Mouse (Mus musculus) testis, postnatal 14 days (tissue): ENCODE data around the gene Tob2.
A peak's percentile ranks its signal among the peaks of the same experiment; 100 is the strongest.

ENCODE experiments used
- DNase-seq: peaks from one replicate; pipeline ENCODE4 v3.0.0; 2021; ENCODE audit warnings: low spot score

Gene Tob2

GRCm38 (mm10) chr15:81860471-81861135, 2.0 kb upstream of the Tob2 start:
- DNase-seq = peak; percentile 56

GRCm38 (mm10) chr15:81859330-81860255, 997 bp upstream of the Tob2 start:
- DNase-seq = peak; percentile 89

GRCm38 (mm10) chr15:81858138-81858516, 469 bp downstream of the Tob2 start:
- peak; percentile 90 for DNase-seq

- DNase-seq = no peak
Measured at GRCm38 (mm10) chr15:81857724-81858116, 876 bp downstream of the Tob2 start.

- no peak for DNase-seq
Measured at GRCm38 (mm10) chr15:81856938-81857723, 1.5 kb downstream of the Tob2 start.

GRCm38 (mm10) chr15:81856030-81856790, 2.4 kb downstream of the Tob2 start:
- DNase-seq = peak; percentile 84

- no peak for DNase-seq
Measured at GRCm38 (mm10) chr15:81853081-81853480, 5.5 kb downstream of the Tob2 start.

- no peak for DNase-seq
Measured at GRCm38 (mm10) chr15:81852411-81853000, 6.1 kb downstream of the Tob2 start.

GRCm38 (mm10) chr15:81851375-81851774, 7.2 kb downstream of the Tob2 start:
- no peak for DNase-seq

GRCm38 (mm10) chr15:81850718-81851117, 7.9 kb downstream of the Tob2 start:
- no peak for DNase-seq

- no peak for DNase-seq
Measured at GRCm38 (mm10) chr15:81849104-81849503, 9.5 kb downstream of the Tob2 start.

- no peak for DNase-seq
Measured at GRCm38 (mm10) chr15:81848301-81848700, 10.3 kb downstream of the Tob2 start.

- no peak for DNase-seq
Measured at GRCm38 (mm10) chr15:81847861-81848260, 10.7 kb downstream of the Tob2 start.

- no peak for DNase-seq
Measured at GRCm38 (mm10) chr15:81847161-81847560, 11.4 kb downstream of the Tob2 start.

GRCm38 (mm10) chr15:81846755-81847154, 11.8 kb downstream of the Tob2 start:
- peak; percentile 55 for DNase-seq

- DNase-seq = no peak
Measured at GRCm38 (mm10) chr15:81845724-81846123, 12.9 kb downstream of the Tob2 start.

GRCm38 (mm10) chr15:81845033-81845625, 13.5 kb downstream of the Tob2 start:
- DNase-seq = no peak

GRCm38 (mm10) chr15:81842275-81842674, 16.3 kb downstream of the Tob2 start:
- no peak for DNase-seq

- no peak for DNase-seq
Measured at GRCm38 (mm10) chr15:81840306-81840705, 18.3 kb downstream of the Tob2 start.

- peak; percentile 84 for DNase-seq
Measured at GRCm38 (mm10) chr15:81839634-81840033, 19.0 kb downstream of the Tob2 start.
